Mouse (Mus musculus) embryonic fibroblast, embryonic 13.5 days (primary cell): ENCODE measurements at regions not wholly inside any gene's neighbourhood (a gene's known extent, or its start where the extent isn't known, plus 50 kb on each side); places are given as distances from the start of the nearest gene placed in this dataset.

Experiments used
- CTCF ChIP-seq: IDR thresholded peaks from 2 replicates; pipeline ENCODE4 v1.5.1; 2011; ENCODE audit warnings: mild to moderate bottlenecking, control low read depth, low read length, moderate library complexity, borderline replicate concordance; ENCODE audit not compliant: insufficient read depth
- POLR2A ChIP-seq: IDR thresholded peaks from 2 replicates; pipeline ENCODE4 v1.6.1; 2011; ENCODE audit warnings: low read depth, mild to moderate bottlenecking, control low read depth, low read length, moderate library complexity

- no peak for TF ChIP-seq CTCF
- TF ChIP-seq POLR2A = no peak
Observed at GRCm38 (mm10) chr2:158910325-158910724, 115.7 kb downstream of the Dhx35 start.
